Mouse (Mus musculus): ENCODE data around the gene Cabin1.

Cabin1 gene

DNA sequence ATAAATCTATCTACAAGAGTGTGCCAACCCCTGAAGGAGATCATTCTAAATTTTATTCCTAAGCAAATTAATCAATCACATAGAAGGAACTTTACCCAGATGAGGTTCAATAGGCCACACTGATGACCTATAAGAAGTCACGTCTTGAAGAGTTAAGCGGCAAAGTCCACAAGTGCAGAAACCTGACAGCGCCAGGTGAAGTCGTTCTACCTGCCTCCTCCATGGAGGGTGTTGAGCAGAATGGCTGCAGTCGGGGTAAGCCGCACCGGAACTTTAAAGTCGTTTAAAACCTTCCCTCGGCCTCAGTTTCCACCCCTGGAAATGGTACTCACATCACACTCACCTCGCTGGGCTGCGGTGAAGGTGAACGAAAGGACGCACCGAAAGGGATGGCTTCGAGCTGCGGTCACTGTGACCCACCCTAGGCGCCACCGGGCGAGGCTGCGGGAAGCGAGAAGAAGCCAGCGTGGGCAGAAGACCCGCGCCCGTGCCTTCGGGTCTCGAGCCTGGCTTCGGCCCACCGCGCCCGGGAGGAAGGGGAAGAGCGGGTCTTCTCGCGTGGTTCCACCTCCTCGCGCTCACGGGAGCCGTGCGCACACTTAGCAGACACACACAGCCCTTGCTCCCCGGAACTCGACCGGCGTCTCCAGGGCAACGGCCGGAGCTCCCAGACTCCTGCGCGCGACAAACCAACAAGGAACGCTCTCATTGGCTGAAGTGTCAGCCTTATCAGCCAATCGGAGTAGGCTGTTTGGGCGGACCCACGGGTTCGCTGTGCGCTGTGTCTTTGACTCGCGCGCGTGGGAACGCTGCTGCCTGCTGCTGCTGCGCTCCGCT is at the start of gene Cabin1:
TSS of gene Cabin1 (minus strand) at position 660 of the 837 bp plus-strand sequence.
- peak; percentile 97 to 98 for DNase-seq (ENCODE audit: low read depth in 2 of 2, low spot score in 2 of 2)

GRCm38 (mm10) chr10:75804217-75804616 is 40.1 kb upstream of the Cabin1 start:
- no peak for DNase-seq (ENCODE audit: low read depth in 2 of 2, low spot score in 2 of 2)

DNA sequence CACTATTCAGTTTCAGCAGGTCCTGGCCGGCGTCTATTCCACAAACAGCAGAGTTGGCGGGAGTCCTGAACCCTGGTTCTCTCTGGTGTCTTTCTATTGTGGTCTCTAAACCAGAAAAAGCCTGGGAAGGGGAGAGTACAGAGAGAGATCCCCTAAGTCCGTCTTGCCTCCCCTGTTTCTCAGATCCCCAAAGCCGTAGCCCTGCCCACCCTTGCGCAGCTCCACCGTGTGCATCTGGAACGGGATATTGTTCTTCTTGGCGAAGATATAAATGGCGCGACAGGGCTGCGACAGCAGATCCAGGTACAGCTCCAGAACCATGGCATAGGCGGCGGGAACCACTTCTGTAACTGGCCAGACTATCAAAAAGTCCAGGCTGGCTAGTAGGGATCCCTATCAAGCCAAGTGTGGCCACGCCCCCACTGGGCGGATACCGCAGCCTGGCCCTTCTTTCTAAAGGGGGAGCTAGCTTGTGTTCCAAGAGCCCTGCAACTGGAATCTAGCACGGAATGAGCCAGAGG is 34.1 kb upstream of the Cabin1 start, which contains the start of gene Gstt1:
TSS of gene Gstt1 (minus strand) at position 409 of the 521 bp plus-strand sequence.
- no peak for DNase-seq (ENCODE audit: low read depth in 2 of 2, low spot score in 2 of 2)

- DNase-seq (ENCODE audit: low read depth in 2 of 2, low spot score in 2 of 2), result no peak
Observed at GRCm38 (mm10) chr10:75797619-75798175, 33.6 kb upstream of the Cabin1 start.

- DNase-seq (ENCODE audit: low read depth in 2 of 2, low spot score in 2 of 2), result no peak
Observed at GRCm38 (mm10) chr10:75796731-75797516, 32.8 kb upstream of the Cabin1 start.

GRCm38 (mm10) chr10:75794880-75795279 is 30.7 kb upstream of the Cabin1 start:
- no peak for DNase-seq (ENCODE audit: low read depth in 2 of 2, low spot score in 2 of 2)

- peak in 1 of 2 experiments; percentile 30 for DNase-seq (ENCODE audit: low read depth in 2 of 2, low spot score in 2 of 2)
Observed at GRCm38 (mm10) chr10:75790773-75791172, 26.6 kb upstream of the Cabin1 start.

- DNase-seq (ENCODE audit: low read depth in 2 of 2, low spot score in 2 of 2), result no peak
Observed at GRCm38 (mm10) chr10:75789841-75790240, 25.7 kb upstream of the Cabin1 start.

- DNase-seq (ENCODE audit: low read depth in 2 of 2, low spot score in 2 of 2), result no peak
Observed at GRCm38 (mm10) chr10:75789081-75789735, 25.1 kb upstream of the Cabin1 start.

GRCm38 (mm10) chr10:75788277-75788676 is 24.1 kb upstream of the Cabin1 start:
- DNase-seq (ENCODE audit: low read depth in 2 of 2, low spot score in 2 of 2), result no peak

GRCm38 (mm10) chr10:75785442-75785841 is 21.3 kb upstream of the Cabin1 start:
- no peak for DNase-seq (ENCODE audit: low read depth in 2 of 2, low spot score in 2 of 2)

DNA sequence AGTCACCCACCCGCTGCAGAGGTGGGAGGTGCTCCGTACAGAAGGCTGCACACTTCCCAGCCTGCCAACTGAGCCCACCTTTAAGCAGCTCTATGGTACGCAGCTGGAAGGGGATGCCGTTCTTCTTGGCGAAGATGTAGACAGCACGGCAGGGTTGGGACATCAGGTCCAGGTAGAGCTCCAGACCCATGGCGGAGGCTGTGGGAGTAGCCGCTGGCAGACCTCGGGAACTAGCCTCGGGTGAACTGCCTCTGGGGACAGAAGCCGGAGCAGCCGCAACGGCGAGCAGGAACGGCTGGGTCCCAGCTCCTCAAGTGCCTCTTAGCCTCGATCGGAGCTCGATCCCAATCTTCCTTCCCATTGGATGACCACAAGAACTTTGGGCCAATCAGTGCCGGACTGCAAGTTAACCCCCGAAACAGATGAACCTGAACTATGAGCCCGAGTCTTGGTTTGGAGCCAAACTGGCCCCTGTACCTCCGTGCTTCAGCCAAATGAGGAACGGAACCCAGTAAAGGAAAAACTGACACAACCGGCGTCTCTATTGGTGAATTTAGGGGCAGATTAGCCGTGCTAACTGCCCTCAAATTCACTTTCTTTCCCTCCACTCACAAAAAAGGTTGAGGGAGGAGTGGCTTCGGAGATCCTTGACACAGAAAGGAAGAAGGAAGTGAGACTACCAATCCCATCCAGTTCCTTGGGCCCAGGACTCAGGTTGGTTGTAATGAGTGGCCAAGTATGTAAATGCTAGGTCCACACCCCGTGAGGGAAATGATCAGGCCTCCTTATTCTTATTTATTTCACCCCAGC is 16.8 kb upstream of the Cabin1 start, which contains the start of the genes Gm20441 and Gstt3:
TSS of gene Gm20441 (minus strand) at position 186 of the 810 bp plus-strand sequence.
TSS of gene Gstt3 (minus strand) at position 646 of the 810 bp plus-strand sequence.
- no peak for DNase-seq (ENCODE audit: low read depth in 2 of 2, low spot score in 2 of 2)

DNA sequence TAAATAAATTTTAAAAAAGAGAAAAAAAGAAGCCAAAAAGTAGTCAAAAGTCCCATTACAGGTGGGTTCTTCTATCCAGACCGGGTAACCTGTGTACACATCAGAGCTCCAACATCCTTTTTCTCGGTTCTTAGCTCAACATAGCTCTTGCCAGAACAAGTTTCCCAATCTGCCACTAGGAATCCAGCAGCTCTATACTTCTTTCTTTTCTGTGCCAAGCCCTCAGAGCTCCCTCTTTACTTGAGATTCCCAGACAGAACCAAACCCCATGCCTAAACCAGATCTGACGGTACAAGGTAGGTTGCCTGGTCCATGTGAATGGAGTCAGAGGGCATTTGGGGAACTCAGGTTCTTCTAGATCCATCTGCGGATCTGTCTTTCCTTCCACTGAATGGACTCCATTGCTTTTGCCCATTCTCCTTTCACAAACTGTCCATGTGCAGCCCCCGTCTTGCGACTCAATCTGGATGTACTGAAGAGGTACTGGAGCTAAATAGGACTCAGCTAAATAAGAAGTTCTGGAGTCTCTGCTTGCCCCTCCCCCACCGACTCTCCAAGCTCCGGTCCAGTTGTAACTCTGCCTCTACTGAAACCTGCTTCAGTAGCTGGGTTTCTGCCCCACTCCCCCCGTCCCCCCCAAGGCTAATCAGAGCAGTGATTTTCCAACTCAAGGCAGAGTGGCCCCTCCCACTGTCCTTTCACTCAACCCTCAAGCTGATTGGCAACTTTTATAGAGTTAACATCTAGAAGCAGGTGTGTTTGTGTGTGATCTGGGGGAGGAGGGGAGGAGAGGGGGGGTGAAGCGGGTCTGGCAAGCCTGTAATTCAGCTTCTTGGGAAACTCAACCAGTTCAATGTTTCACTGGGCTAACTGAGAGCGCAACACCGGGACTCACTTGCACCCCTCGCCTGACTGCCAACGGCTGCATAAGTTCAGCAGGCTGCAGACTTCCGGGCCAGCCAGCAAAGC is 15.3 kb upstream of the Cabin1 start:
- no peak for DNase-seq (ENCODE audit: low read depth in 2 of 2, low spot score in 2 of 2)

GRCm38 (mm10) chr10:75777885-75778284 is 13.7 kb upstream of the Cabin1 start:
- no peak for DNase-seq (ENCODE audit: low read depth in 2 of 2, low spot score in 2 of 2)

- no peak for DNase-seq (ENCODE audit: low read depth in 2 of 2, low spot score in 2 of 2)
Observed at GRCm38 (mm10) chr10:75776562-75776961, 12.4 kb upstream of the Cabin1 start.

DNA sequence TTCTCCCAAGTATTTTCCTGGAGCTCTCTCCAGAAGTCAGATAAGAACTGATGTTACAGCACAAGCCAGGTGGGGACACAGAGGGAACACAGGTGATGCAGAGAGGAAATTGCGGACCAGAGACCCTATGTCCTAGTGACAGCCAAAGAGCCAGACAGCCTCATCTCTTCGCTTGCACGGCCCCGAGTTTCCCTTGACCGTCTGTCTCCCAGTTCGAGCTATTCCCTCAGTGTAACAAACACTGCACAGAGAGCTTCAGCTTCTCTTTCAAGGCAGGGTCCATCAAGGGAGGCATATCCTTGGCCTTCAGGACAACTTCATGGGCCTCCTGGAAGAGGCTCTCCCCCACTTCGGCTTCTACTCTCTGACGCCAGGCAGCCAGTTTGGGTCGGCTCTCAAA is 10.4 kb upstream of the Cabin1 start:
- DNase-seq (ENCODE audit: low read depth in 2 of 2, low spot score in 2 of 2), result no peak

DNA sequence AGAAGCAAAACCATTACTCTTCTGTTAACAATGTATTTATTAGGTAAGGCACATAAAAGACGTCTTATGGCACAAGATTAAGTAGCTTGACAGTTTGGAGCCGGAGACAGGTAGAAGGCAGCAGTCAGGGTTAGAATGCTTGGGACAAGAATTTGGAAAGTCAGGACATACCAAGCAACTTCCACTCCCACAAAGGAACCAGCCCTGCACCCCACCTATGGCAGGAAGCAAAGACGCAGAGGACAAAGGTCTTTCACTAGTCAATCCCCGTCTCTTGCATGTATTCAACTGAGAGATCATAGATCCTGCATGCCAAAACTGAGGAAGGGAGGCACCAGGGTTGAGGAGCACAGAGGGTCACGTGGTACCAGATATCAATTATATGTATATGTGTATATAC is 10.0 kb upstream of the Cabin1 start:
- DNase-seq (ENCODE audit: low read depth in 2 of 2, low spot score in 2 of 2), result no peak

- peak; percentile 69 to 72 for DNase-seq (ENCODE audit: low read depth in 2 of 2, low spot score in 2 of 2)
Observed at GRCm38 (mm10) chr10:75772795-75773664, 8.9 kb upstream of the Cabin1 start, which contains the start of gene Ddt. Gene Ddt, minus strand, starts transcription at chr10:75773414.
